Mouse (Mus musculus) embryo, embryonic 10.5 days (tissue): Measurements from ENCODE around the gene Gm17387.

Experiments used
- DNase-seq: peaks from one replicate; pipeline ENCODE4 v3.0.0-alpha.2; 2015; ENCODE audit warnings: low spot score

Gene Gm17387

GRCm38 (mm10) chr7:141047581-141048225 is 18.8 kb downstream of the Gm17387 start:
- peak; percentile 63 for DNase-seq

- DNase-seq: peak; percentile 97
Observed at GRCm38 (mm10) chr7:141048226-141049218, 19.6 kb downstream of the Gm17387 start.

- DNase-seq: no peak
Observed at GRCm38 (mm10) chr7:141049326-141049725, 20.4 kb downstream of the Gm17387 start.

DNA sequence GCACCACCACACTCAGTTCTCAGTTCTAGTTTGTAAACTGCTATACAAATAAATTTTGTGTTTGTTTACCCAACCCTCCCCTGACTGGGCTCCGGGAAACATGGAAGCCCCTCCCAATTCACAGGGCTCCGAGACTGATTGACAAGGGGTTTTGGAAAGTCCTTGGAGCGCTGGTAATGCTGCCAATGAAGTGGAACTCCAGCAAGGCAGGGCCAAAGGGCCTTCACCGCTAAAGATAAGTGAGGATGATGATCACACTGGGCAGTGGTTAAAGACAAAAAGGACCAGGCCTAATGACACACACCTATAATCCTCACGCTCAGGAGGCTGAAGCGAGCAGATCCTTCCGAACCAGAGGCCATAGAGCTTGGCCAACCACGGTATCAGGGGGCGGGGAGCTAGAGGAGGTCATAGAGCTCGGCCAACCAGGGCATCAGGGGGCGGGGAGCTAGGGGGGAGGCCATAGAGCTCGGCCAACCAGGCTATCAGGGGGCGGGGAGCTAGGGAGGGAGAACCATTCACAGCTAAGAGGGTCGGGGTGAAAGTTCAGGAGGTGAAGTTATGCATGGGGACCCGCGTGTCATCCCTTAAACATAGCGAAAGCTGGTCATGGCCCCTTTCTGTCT is 22.2 kb downstream of the Gm17387 start:
- DNase-seq: no peak

- DNase-seq: no peak
Observed at GRCm38 (mm10) chr7:141052016-141052415, 23.1 kb downstream of the Gm17387 start.

DNA sequence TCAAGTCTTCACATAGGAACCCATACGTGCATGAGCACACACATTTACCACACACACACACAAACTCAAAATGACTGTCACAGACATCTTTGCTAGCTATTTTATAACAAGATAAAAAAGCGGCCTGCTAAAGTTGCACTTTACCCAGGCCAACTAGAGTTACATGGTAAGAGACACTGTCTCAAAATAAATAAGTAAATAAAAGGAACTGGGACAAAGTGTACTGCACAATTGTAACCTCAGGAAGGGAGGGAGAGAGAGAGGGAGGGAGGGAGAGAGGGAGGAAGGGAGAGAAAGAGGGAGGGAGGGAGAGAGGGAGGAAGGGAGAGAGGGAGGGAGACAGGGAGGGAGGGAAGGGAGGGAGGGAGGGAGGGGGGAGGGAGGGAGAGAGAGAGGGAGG is 23.5 kb downstream of the Gm17387 start:
- DNase-seq: no peak

GRCm38 (mm10) chr7:141055785-141056184 is 26.9 kb downstream of the Gm17387 start:
- no peak for DNase-seq

- no peak for DNase-seq
Observed at GRCm38 (mm10) chr7:141056976-141057375, 28.0 kb downstream of the Gm17387 start.

GRCm38 (mm10) chr7:141057541-141057940 is 28.6 kb downstream of the Gm17387 start:
- DNase-seq: no peak

GRCm38 (mm10) chr7:141058601-141059341 is 29.8 kb downstream of the Gm17387 start:
- DNase-seq: no peak

DNA sequence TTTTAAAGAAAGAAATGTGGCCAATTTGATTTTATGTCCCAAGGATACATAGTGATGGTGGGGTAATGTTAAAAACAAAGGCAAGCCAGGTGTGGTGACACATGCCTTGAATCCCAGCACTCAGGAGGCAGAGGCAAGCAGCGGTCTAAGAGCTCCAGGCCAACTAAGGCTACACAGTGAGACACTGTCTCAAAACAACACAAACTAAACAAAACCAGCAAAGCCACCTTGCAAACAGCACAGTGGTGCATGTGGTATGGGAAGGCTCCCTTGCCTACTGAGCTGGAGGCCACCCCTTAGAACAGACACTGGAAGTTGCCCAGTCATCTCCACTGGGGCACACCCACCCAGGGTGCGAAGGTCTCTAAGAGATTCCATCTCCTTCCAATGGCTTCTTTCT is 31.0 kb downstream of the Gm17387 start:
- no peak for DNase-seq

DNA sequence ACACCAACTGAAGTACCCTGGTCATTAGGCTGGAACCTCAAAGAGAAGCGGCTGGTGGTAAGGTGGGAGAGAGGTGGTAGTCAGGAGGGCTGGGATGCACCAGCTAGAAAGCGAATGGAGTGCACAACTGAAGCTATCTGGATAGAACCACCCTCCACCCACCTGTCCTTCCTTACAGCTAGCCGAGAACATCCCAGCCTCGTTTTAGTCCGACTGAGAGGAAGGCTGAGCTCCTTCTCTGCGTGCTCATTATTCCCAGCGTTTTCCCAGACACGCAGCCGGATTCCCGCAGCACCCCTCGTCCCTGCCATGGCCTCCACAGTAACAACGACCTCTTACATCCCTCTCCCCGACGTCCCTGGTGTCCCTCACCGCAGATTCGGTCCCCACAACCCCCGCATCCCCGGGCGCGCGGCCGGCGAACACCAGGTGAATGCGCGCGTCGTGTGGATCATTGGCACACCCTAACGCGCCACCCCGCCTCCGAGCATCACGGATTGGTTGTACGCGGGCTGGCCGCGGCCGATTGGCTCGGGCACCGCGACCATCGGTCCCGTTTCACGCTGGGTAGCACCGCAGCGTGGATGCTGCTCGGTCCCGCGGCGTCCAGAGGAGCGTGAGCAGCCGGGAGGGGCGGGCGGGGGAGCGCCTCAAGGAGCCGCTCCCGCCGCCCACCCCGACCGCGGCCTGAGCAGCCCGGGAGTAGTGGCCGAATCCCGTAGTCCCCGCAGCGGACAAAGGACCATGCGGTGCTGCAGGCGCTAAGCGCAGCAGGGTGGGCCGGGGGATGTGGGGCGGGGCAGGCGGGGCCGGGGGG is 31.7 kb downstream of the Gm17387 start, which contains the start of gene B4galnt4:
Gene B4galnt4, plus strand, starts transcription at position 679 of the 817 bp plus-strand sequence.
- DNase-seq: peak; percentile 92

DNA sequence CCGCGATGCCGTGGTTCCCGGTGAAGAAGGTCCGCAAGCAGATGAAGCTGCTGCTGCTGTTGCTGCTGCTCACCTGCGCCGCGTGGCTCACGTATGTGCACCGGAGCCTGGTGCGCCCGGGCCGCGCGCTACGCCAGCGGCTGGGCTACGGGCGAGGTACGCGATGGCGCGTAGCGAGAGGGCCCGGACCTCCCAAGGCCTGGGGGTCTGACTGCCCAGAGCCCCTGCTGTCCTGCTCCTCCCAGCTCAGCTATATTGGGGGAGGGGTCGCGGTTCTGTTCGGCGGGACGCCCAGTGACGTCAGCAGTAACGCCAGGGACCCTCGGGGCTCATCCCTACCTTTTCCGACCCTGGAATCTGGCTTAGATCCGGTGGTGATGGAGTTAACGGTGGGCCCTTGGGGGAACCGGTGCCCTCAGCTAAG is 32.4 kb downstream of the Gm17387 start:
- peak; percentile 62 for DNase-seq

- no peak for DNase-seq
Observed at GRCm38 (mm10) chr7:141062525-141062924, 33.6 kb downstream of the Gm17387 start.

GRCm38 (mm10) chr7:141063353-141063752 is 34.4 kb downstream of the Gm17387 start:
- no peak for DNase-seq

GRCm38 (mm10) chr7:141064175-141064574 is 35.2 kb downstream of the Gm17387 start:
- no peak for DNase-seq

DNA sequence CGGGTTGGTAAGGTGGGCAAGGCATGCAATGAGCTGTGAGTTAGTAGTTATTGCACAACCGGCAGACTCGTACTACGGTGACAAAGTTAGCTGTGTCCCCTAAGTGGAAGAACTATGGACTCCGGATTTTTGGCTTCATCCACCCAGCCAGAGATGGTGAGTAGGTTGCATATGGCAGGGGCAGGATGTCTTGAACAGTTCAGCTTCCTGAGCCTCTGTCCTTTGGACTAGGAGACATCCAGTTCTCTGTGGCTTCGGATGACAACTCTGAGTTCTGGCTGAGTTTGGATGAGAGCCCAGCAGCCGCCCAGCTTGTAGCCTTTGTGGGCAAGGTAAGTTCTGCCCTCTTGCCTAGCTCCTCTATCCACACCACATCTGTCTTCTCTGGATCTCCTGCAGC is 35.6 kb downstream of the Gm17387 start:
- no peak for DNase-seq

DNA sequence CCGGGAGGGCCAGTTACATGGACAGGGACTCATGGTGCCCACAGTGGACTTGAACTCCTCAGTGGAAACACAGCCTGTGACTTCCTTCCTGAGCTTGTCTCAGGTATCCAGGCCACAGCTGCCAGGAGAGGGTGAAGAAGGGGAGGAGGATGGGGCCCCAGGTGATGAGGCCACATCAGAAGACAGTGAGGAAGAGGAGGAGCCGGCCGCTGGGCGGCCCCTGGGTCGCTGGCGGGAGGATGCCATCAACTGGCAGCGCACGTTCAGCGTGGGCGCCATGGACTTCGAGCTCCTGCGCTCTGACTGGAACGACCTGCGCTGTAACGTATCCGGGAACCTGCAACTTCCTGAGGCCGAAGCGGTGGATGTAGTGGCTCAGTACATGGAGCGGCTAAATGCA is 39.4 kb downstream of the Gm17387 start:
- no peak for DNase-seq

- DNase-seq: peak; percentile 94
Observed at GRCm38 (mm10) chr7:141070058-141070862, 41.3 kb downstream of the Gm17387 start.
